Mouse (Mus musculus): ENCODE data around the gene Acbd6. TPM values are rescaled to one million over a fixed set of nuclear protein-coding genes. Genes with fewer than 3 reads are reported as not detected.

Gene Acbd6
- polyA plus RNA-seq, 1 experiment from 2014 or later: 91.8 TPM

- ATAC-seq (ENCODE audit: low FRiP score, low TSS enrichment) (no peak), DNase-seq (no peak)
- 91% methylated on average over 3 of the region's 3 CpGs for WGBS
- Histone ChIP-seq H3K4me2 (ENCODE audit: low read length) (no peak overlapping the region), H3K9me3 (ENCODE audit: control insufficient read depth, low read length) (no peaks in the 10 kb centered on the region), H3K27ac (replicated peaks; ENCODE audit: low read depth, low read length) (no peak overlapping the region), H3K4me3 (replicated peaks; ENCODE audit: low read depth, low read length) (no peak overlapping the region), H3K27me3 (ENCODE audit: control insufficient read depth, insufficient read depth, low read length) (0 out of 2 replicates have a peak, but pooled peaks cover 3% of the 10 kb centered on the region), H3K36me3 (ENCODE audit: control insufficient read depth, insufficient read depth, low read length) (no peaks in the 10 kb centered on the region), H3K4me1 (ENCODE audit: control insufficient read depth, insufficient read depth, low read length) (peaks cover 17% of the 10 kb centered on the region), H3K9ac (replicated peaks; ENCODE audit: low read length) (no peak overlapping the region)
Measured at GRCm38 (mm10) chr1:155533689-155533965, 24.3 kb upstream of the Acbd6 start.

GRCm38 (mm10) chr1:155537005-155537642 is 20.8 kb upstream of the Acbd6 start:
- Histone ChIP-seq H3K27ac (replicated peaks; ENCODE audit: low read depth, low read length) (no peak overlapping the region), H3K4me3 (replicated peaks; ENCODE audit: low read depth, low read length) (no peak overlapping the region), H3K4me1 (ENCODE audit: control insufficient read depth, insufficient read depth, low read length) (no peaks in the 10 kb centered on the region), H3K9me3 (ENCODE audit: control insufficient read depth, low read length) (no peaks in the 10 kb centered on the region), H3K36me3 (ENCODE audit: control insufficient read depth, insufficient read depth, low read length) (no peaks in the 10 kb centered on the region), H3K4me2 (ENCODE audit: low read length) (no peak overlapping the region), H3K9ac (replicated peaks; ENCODE audit: low read length) (no peak overlapping the region), H3K27me3 (ENCODE audit: control insufficient read depth, insufficient read depth, low read length) (no peaks in the 10 kb centered on the region)
- ATAC-seq (ENCODE audit: low FRiP score, low TSS enrichment) (no peak), DNase-seq (peak; percentile 87)
- 5% methylated on average over 2 of the region's 2 CpGs for WGBS

- WGBS: 74% methylated on average over 7 of the region's 7 CpGs
- Histone ChIP-seq H3K36me3 (ENCODE audit: control insufficient read depth, insufficient read depth, low read length) (no peaks in the 10 kb centered on the region), H3K4me1 (ENCODE audit: control insufficient read depth, insufficient read depth, low read length) (no peaks in the 10 kb centered on the region), H3K9me3 (ENCODE audit: control insufficient read depth, low read length) (no peaks in the 10 kb centered on the region), H3K4me2 (ENCODE audit: low read length) (no peak overlapping the region), H3K27ac (replicated peaks; ENCODE audit: low read depth, low read length) (no peak overlapping the region), H3K4me3 (replicated peaks; ENCODE audit: low read depth, low read length) (no peak overlapping the region), H3K9ac (replicated peaks; ENCODE audit: low read length) (no peak overlapping the region), H3K27me3 (ENCODE audit: control insufficient read depth, insufficient read depth, low read length) (no peaks in the 10 kb centered on the region)
- DNase-seq (no peak), ATAC-seq (ENCODE audit: low FRiP score, low TSS enrichment) (no peak)
Measured at GRCm38 (mm10) chr1:155538006-155538405, 19.9 kb upstream of the Acbd6 start.

GRCm38 (mm10) chr1:155557642-155558011 is 293 bp upstream of the Acbd6 start:
- 0 out of 2 replicates have a peak, but pooled peaks have one; percentile 17 for ATAC-seq (ENCODE audit: low FRiP score, low TSS enrichment)
- 52% methylated on average over 9 of the region's 9 CpGs for WGBS
- no peaks in the 10 kb centered on the region for H3K36me3 ChIP-seq (ENCODE audit: control insufficient read depth, insufficient read depth, low read length)

GRCm38 (mm10) chr1:155560021-155560420 is 2.1 kb downstream of the Acbd6 start:
- DNase-seq: no peak
- Histone ChIP-seq H3K4me1 (ENCODE audit: control insufficient read depth, insufficient read depth, low read length) (peaks cover 18% of the 10 kb centered on the region), H3K36me3 (ENCODE audit: control insufficient read depth, insufficient read depth, low read length) (no peaks in the 10 kb centered on the region), H3K4me3 (replicated peaks; ENCODE audit: low read depth, low read length) (no peak overlapping the region), H3K9ac (replicated peaks; ENCODE audit: low read length) (no peak overlapping the region), H3K27me3 (ENCODE audit: control insufficient read depth, insufficient read depth, low read length) (no peaks in the 10 kb centered on the region), H3K9me3 (ENCODE audit: control insufficient read depth, low read length) (no peaks in the 10 kb centered on the region), H3K27ac (replicated peaks; ENCODE audit: low read depth, low read length) (no peak overlapping the region), H3K4me2 (ENCODE audit: low read length) (peak overlapping the region; percentile 84)
- no peak for ATAC-seq (ENCODE audit: low FRiP score, low TSS enrichment)
- WGBS: 90% methylated on average over 4 of the region's 4 CpGs

More at GRCm38 (mm10) chr1:155557642-155558011, 293 bp upstream of the Acbd6 start:
- H3K27me3 ChIP-seq (ENCODE audit: control insufficient read depth, insufficient read depth, low read length): no peaks in the 10 kb centered on the region
- DNase-seq: no peak
- H3K4me3 ChIP-seq (replicated peaks; ENCODE audit: low read depth, low read length): peak overlapping the region; percentile 91
- peak overlapping the region; percentile 84 for H3K4me2 ChIP-seq (ENCODE audit: low read length)
- H3K9ac ChIP-seq (replicated peaks; ENCODE audit: low read length): peak overlapping the region; percentile 87
- H3K4me1 ChIP-seq (ENCODE audit: control insufficient read depth, insufficient read depth, low read length): peaks cover 18% of the 10 kb centered on the region
- peak overlapping the region; percentile 85 for H3K27ac ChIP-seq (replicated peaks; ENCODE audit: low read depth, low read length)
- peaks cover 5% of the 10 kb centered on the region; the same call in 1 of the 2 replicates for H3K9me3 ChIP-seq (ENCODE audit: control insufficient read depth, low read length)

- Histone ChIP-seq H3K9ac (replicated peaks; ENCODE audit: low read length) (no peak overlapping the region), H3K9me3 (ENCODE audit: control insufficient read depth, low read length) (no peaks in the 10 kb centered on the region), H3K36me3 (ENCODE audit: control insufficient read depth, insufficient read depth, low read length) (peaks cover 3% of the 10 kb centered on the region; the same call in 1 of the 2 replicates), H3K27me3 (ENCODE audit: control insufficient read depth, insufficient read depth, low read length) (no peaks in the 10 kb centered on the region), H3K27ac (replicated peaks; ENCODE audit: low read depth, low read length) (no peak overlapping the region), H3K4me3 (replicated peaks; ENCODE audit: low read depth, low read length) (no peak overlapping the region), H3K4me1 (ENCODE audit: control insufficient read depth, insufficient read depth, low read length) (peaks cover 18% of the 10 kb centered on the region), H3K4me2 (ENCODE audit: low read length) (peak overlapping the region; percentile 8; the same call in 1 of the 2 replicates)
- ATAC-seq (ENCODE audit: low FRiP score, low TSS enrichment) (no peak), DNase-seq (no peak)
- 86% methylated on average over 2 of the region's 2 CpGs for WGBS
Measured at GRCm38 (mm10) chr1:155560678-155561077, 2.8 kb downstream of the Acbd6 start.

- Histone ChIP-seq H3K4me2 (ENCODE audit: low read length) (no peak overlapping the region), H3K36me3 (ENCODE audit: control insufficient read depth, insufficient read depth, low read length) (peaks cover 4% of the 10 kb centered on the region), H3K9ac (replicated peaks; ENCODE audit: low read length) (no peak overlapping the region), H3K4me1 (ENCODE audit: control insufficient read depth, insufficient read depth, low read length) (peaks cover 18% of the 10 kb centered on the region), H3K9me3 (ENCODE audit: control insufficient read depth, low read length) (no peaks in the 10 kb centered on the region), H3K4me3 (replicated peaks; ENCODE audit: low read depth, low read length) (no peak overlapping the region), H3K27me3 (ENCODE audit: control insufficient read depth, insufficient read depth, low read length) (no peaks in the 10 kb centered on the region), H3K27ac (replicated peaks; ENCODE audit: low read depth, low read length) (no peak overlapping the region)
- ATAC-seq (ENCODE audit: low FRiP score, low TSS enrichment) (no peak), DNase-seq (no peak)
- 87% methylated on average over 6 of the region's 6 CpGs for WGBS
Measured at GRCm38 (mm10) chr1:155562206-155562605, 4.3 kb downstream of the Acbd6 start.

GRCm38 (mm10) chr1:155564741-155565140 is 6.8 kb downstream of the Acbd6 start:
- H3K4me2 ChIP-seq (ENCODE audit: low read length): no peak overlapping the region
- ATAC-seq (ENCODE audit: low FRiP score, low TSS enrichment): no peak
- WGBS: 9% methylated on average over 3 of the region's 3 CpGs
- no peak overlapping the region for H3K4me3 ChIP-seq (replicated peaks; ENCODE audit: low read depth, low read length)
- DNase-seq: peak; percentile 79
- H3K27ac ChIP-seq (replicated peaks; ENCODE audit: low read depth, low read length): no peak overlapping the region
- H3K9ac ChIP-seq (replicated peaks; ENCODE audit: low read length): no peak overlapping the region
- peaks cover 14% of the 10 kb centered on the region for H3K36me3 ChIP-seq (ENCODE audit: control insufficient read depth, insufficient read depth, low read length)
- H3K9me3 ChIP-seq (ENCODE audit: control insufficient read depth, low read length): 0 out of 2 replicates have a peak, but pooled peaks cover 5% of the 10 kb centered on the region
- peaks cover 12% of the 10 kb centered on the region for H3K4me1 ChIP-seq (ENCODE audit: control insufficient read depth, insufficient read depth, low read length)
- no peaks in the 10 kb centered on the region for H3K27me3 ChIP-seq (ENCODE audit: control insufficient read depth, insufficient read depth, low read length)

- ATAC-seq (ENCODE audit: low FRiP score, low TSS enrichment) (no peak), DNase-seq (no peak)
- Histone ChIP-seq H3K4me2 (ENCODE audit: low read length) (no peak overlapping the region), H3K4me1 (ENCODE audit: control insufficient read depth, insufficient read depth, low read length) (no peaks in the 10 kb centered on the region), H3K4me3 (replicated peaks; ENCODE audit: low read depth, low read length) (no peak overlapping the region), H3K9me3 (ENCODE audit: control insufficient read depth, low read length) (0 out of 2 replicates have a peak, but pooled peaks cover 5% of the 10 kb centered on the region), H3K27ac (replicated peaks; ENCODE audit: low read depth, low read length) (no peak overlapping the region), H3K36me3 (ENCODE audit: control insufficient read depth, insufficient read depth, low read length) (peaks cover 22% of the 10 kb centered on the region), H3K9ac (replicated peaks; ENCODE audit: low read length) (no peak overlapping the region), H3K27me3 (ENCODE audit: control insufficient read depth, insufficient read depth, low read length) (no peaks in the 10 kb centered on the region)
- WGBS: 96% methylated on average over 9 of the region's 9 CpGs
Measured at GRCm38 (mm10) chr1:155568133-155568532, 10.2 kb downstream of the Acbd6 start.

Data from midbrain, embryonic 14.5 days (tissue).